Mouse (Mus musculus) frontal cortex, postnatal 14 days (tissue): ENCODE results near the gene Rps27l.
A peak's percentile ranks its signal among the peaks of the same experiment; 100 is the strongest.
"Not testable (repeated sequence)": the region's sequence is repeated elsewhere in the genome, so short reads cannot be mapped to it uniquely, and the experiment has no call there.

Experiments
- DNase-seq, 2 experiments: peaks; one replicate each; pipeline ENCODE4 v3.0.0; 2022; ENCODE audit warnings: low spot score in 2 of 2

Gene Rps27l

DNA sequence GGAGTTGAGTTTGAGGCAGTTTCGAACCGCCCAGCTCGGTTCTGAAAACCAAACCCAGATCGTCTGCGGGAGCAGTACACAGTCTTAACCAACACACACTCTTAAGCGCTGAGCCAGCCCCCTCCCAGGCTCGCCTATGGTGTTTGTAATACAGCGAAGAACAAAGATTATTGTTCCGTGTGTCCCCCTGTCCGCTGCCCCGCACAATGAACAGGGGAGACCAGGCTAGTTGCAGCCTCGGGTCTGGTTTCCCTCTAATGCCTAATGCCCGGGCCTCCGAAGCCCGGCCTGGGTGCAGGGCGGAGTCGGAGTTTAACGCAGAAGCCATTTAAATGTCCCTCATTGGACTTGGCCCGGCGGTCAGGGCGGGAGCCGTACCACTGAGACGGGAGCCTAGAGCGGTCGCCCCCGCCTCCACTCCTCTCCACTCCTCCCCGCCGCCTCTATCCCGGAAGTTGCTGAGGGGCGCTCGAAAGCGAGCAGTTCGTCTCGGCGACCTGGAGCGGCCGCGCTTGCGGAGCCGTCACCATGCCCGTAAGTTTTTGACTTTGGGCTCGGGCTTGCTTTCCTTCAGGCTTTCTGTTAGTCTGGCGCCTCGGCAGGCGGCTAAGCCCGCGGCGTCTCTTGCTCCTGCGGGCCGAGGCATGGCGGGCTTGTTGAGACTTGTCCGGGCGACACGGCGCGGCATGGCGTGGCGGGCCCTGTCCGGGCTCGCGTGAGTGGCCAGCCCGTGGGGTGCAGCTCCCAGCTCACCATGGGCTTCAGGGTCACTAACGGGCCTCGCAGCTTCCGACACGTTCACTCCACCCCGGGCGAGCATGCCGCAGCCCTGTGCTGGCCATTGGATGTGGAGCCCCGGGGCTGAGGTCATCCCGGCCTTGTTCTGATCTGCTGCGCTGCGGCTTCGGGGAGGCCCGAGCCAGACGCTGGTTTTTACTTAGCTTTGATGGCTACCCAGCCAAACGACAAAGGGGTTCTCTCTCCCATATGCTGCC, at the start of gene Rps27l:
TSS of gene Rps27l (plus strand) at position 440 of the 995 bp plus-strand sequence.
- peak; percentile 77 to 81 for DNase-seq

DNA sequence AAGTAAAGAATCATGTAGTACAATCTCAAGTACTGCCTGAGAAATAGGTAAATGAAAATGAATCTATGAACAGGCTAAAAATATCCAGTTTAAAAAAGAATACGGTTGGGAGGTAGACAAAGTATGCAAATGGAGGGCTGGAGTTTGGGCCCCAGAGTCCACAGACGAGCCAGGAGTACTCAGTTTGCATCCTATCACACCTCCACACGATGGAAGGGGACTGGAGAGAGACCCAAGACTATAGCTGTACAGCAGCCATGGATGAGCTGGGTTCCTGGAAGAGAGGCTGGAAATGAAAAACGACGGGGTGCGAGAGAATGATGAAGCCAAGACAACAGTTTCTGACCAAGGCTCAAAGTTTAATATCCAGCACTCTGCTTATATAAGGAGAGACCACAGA, 48.9 kb upstream of the Rps27l start:
- no peak for DNase-seq

DNA sequence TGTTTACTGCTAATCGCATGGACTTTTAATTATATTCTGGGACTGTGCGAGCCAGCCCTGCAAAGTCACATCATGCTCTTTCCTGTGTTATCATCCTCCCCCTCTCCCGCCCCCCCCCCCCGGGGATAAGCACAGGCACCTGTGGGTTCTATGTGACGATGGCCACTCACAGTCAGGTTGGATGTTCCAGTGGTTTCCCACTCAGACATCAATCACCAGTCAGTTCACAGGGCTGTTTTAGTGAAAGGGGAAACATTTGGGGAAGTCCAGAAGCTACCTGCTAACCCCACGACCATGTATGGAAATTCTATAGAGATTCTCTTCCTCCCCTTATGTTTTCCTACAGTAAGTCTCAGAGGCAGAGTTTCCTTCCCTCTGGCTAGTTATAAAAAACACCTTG, 48.0 kb upstream of the Rps27l start:
- no peak for DNase-seq

- DNase-seq: no peak
Observed at GRCm38 (mm10) chr9:66899072-66899471, 46.8 kb upstream of the Rps27l start.

GRCm38 (mm10) chr9:66899526-66899925, 46.4 kb upstream of the Rps27l start:
- DNase-seq: no peak

- no peak for DNase-seq
Observed at GRCm38 (mm10) chr9:66905990-66906389, 39.9 kb upstream of the Rps27l start.

DNA sequence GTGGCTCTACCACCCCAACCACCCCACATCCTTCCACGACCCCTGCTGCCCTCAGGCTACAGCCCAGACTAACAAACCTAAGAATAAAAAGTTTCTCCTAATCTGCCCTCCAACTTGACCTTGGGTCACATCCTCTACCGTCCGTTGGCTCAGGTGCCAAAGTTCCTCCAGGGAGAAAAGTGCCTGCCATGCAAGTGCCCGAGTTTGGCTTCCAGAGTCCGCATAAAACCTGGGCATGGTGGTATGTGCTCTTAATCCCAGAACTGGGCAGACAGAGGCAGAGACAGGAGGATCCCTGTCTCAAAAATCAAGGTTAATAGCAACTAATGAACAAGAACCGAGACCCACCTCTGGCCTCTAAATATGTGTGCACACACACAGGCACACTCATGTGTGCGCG, 38.8 kb upstream of the Rps27l start:
- no peak for DNase-seq

- no peak for DNase-seq
Observed at GRCm38 (mm10) chr9:66907746-66908397, 38.0 kb upstream of the Rps27l start.

DNA sequence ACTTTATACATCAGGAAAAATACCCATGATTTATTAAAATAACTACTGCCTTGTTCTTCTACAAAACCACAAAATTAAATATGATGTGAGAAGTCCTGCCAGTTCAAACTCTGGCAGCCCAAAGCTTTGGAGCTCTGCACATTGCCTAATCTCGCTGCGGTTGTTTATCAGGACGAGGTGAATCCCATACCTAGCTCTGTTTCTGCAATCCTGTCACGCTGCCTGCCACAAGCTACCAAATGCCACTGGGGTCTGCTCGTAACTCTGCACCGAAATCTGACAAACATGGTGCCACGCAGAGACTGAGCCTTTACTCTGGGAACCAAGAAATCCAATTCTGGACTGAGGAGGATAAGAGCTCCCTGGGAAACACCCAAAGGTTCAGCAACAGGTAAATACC, 36.0 kb upstream of the Rps27l start:
- no peak for DNase-seq

- DNase-seq: no peak
Observed at GRCm38 (mm10) chr9:66910677-66911076, 35.2 kb upstream of the Rps27l start.

GRCm38 (mm10) chr9:66912304-66912703, 33.6 kb upstream of the Rps27l start:
- DNase-seq: no peak

DNA sequence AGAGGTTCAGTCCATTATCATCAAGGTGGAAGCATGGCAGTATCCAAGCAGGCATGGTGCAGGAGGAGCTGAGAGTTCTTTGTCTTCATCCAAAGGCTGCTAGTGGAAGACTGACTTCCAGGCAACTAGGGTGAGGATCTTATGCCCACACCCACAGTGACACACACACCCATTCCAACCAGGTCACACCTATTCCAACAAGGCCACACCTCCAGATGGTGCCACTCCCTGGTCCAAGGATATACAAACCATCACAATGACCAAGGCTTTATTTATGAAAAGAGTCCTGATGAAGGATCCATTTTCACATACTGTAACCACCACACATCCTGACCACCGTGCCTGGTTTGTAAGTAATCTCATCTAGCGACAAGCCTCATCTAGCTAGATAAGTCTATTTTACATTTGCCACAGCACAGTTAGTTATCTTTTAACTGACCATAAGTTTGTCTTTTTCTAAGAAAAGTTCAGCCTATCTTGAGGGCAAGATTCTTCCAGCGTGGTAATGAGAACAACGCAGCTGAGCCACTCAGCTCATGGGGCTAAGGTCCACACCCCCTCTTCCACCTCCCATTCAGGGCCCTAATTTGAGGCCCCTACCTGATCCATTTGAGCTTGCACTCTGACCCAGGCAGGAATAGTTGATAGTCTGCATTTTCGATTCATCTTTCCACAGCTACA, 32.5 kb upstream of the Rps27l start:
- DNase-seq: not testable (repeated sequence)

DNA sequence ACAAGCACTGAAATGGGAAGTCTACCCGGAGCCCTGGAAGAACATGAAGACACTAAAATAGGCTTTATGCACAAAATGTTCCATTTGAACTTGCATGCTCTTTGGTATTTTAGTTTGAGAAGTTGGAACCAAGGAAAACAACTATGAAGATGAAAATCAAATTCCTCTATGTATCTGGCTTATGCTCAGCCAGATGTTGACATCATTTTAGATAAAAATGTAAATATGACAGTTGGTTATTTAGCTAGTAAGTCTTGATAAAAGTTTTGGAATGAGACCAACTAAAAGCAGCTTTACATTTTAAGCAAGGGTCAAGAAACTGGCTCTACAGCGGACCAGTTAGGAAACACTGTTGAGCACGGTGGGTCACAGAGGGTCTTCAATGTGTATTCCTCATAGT, 31.3 kb upstream of the Rps27l start:
- no peak for DNase-seq

- no peak for DNase-seq
Observed at GRCm38 (mm10) chr9:66915401-66915800, 30.5 kb upstream of the Rps27l start.

DNA sequence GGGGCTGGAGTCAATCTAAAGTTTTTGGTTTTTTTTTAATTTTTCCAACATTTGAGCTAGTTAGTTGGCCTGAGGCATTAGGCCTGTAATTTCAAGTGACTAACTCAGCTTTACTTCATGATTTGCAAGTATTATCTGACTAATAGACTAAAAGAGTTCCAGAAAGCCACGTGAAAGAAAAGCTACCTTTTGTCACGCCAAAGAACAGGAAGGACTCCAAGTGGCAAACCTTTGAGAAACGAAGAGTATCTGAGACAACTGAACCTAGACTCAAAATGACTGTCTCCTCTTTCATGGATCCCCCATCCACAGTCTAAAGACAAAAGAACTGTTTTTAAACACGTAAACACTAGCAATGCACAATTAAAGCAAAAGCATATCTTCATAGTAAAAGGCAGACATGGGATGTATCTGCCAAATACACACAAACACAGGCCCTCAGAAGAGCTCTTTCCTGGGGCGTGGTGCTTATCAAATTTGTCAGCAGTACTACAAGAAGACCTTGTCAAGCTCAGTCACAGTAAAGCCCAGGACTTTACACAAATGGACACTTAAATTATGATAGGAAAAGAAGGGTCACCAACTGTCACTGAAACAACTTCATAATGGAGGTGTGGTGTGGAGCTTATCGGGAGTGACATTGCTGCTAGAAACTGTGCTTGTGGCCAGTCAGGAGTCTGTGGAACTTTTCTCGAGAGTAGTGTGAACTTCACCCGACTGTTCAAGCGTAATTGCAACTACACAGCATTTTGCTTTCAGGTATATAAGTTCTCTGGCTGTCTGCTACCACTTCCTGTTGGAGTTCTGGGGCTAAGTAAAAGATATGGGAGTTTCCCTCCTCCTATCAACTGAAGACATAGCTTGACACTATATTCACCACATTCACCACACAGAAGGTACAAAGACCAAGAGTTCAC, 29.8 kb upstream of the Rps27l start:
- no peak for DNase-seq

DNA sequence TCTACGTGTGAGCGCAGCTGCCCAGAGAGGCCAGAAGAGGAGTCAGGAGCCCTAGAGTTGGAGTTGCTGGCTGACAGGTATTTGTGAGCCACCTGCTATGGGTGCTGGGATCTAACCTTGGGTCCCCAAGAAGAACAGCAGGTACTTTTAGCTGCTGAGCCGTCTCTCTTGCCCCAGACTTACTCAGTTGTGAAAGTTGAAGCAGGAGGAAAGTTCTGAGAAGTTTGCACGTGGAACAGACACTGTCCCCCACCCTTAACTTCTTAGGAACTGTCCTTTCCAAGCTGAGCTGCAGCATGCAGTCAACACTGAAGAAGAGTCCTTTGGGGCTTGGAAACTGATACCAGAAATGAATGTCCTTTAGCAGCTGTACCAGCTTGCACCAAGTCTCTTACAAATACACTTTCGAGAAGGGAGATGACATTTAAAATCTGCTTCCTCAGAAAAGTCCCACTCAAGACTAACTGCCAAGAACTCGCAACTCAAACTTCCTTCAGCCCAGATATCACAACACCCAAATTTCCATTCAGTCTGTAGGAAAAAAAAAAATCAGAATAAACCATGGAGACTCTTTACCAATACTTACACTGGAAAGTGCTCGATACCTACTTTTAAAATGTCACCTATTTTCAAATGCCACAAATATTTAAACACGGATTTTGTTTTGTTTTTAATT, 28.5 kb upstream of the Rps27l start:
- no peak for DNase-seq

GRCm38 (mm10) chr9:66917892-66918255, 28.0 kb upstream of the Rps27l start:
- DNase-seq: no peak

GRCm38 (mm10) chr9:66918672-66919330, 27.1 kb upstream of the Rps27l start:
- no peak for DNase-seq

DNA sequence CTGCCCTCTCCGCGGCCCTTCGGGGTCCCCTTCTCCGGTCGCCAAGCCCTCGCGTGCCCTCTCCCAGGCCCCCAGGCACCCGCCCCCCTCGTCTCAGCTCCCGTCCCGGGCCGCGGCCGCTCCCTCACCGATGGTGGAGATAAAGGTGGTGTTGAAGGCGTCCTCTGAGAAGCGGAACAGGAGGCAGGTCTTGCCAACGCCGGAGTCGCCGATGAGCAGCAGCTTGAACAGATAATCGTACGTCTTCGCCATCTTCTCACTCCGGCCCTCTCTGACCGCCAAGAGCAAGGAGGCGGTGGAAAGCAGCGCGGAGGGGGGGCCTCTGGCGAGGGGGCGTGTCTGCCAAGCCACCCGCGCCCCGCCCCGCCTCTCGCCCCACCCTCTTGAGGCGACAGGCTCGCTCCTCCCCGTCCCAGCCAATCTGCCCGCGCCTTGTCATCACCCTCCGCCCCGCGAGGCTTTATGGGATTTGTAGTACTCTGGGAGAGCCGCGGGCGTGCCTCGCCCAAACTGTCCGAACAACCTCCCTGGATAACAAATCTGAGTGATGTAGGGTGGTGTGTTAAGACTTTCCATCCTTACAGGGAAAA, 26.4 kb upstream of the Rps27l start, which contains the start of gene Rab8b:
TSS of gene Rab8b (minus strand) at position 306 of the 590 bp plus-strand sequence.
- DNase-seq: peak; percentile 89 to 93

DNA sequence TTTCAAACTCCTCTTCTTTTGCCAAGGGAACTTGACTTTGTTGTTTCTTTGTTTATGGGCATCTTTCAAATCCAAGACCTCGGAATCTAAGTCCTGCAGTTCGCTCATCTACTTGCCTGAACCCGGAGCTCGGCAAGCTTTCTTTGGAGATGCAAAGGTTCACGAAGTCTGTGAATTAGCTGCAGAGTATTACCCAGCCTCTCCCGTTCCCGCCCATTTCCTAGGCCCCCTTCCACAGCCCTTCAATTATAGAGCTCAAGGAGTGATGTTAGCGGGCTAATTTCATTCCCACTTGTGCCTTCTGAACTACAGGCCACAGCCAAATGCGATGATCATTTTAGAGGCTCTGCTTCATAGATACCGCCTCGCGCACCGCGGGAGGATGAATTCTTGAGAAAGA, 25.9 kb upstream of the Rps27l start:
- no peak for DNase-seq
